Mouse (Mus musculus): ENCODE measurements around the gene Olfr1396. TPM values are rescaled to one million over a fixed set of nuclear protein-coding genes. Genes with fewer than 3 reads are reported as not detected.

Gene Olfr1396
- polyA plus RNA-seq, 1 experiment, result not detected

DNA sequence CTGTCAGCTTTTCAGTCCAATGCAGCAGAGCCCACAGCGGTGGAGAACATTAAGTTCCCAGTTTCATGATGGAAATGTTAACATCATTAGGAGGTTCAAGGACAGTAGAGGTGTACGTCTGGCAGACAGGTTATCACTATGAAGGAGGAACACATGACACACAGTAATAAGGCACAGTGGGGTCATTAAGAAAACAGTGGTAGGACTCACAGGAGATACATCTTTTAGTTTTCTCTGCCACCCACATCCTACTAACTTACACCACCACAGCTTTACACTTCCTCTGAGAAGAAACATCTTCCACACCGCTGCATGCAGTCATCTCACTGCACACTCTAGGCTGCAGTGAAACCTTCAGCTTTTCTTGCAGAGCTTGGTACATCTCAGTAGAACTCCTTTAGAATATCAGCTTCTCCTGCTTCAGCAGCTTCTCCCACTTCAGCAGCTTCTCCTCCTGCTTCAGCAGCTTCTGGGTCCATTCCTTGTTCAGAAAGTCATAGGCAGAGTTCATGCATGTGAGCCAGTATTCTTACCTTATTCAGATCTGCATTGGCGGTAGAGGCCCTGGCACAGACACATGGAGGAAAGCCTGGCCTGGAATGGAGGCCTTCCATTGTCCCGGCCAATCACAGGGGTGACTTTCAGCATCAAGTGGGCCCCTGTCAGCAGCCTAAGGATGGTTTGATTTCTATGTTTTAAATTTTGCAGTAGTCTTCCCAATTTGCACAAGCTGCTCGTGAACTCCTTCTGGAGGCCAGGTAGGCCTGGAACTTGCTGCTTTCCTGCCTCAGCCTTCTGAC is 20.6 kb downstream of the Olfr1396 start:
- H3K27me3 ChIP-seq (ENCODE audit: control insufficient read depth, insufficient read depth, insufficient read length), result no peaks in the 10 kb centered on the region
- no peak overlapping the region for H3K4me3 ChIP-seq (ENCODE audit: insufficient read depth, poor library complexity, severe bottlenecking)
- no peak overlapping the region for H3ac ChIP-seq (ENCODE audit: control insufficient read depth, insufficient read length, low read depth)
- H3K79me3 ChIP-seq (ENCODE audit: low read depth), result no peaks in the 10 kb centered on the region
- no peaks in the 10 kb centered on the region for H3K79me2 ChIP-seq (ENCODE audit: control insufficient read depth, insufficient read depth)
- no peaks in the 10 kb centered on the region for H3K36me3 ChIP-seq (ENCODE audit: control insufficient read depth, insufficient read depth)
- TF ChIP-seq FOSL1 (IDR thresholded peaks at IDR 0.05; ENCODE audit: insufficient read depth, low read length, poor library complexity, severe bottlenecking) (no peak), CTCF (IDR thresholded peaks at IDR 0.05; ENCODE audit: control insufficient read depth, insufficient read depth, insufficient read length) (no peak), MAX (IDR thresholded peaks at IDR 0.05) (no peak), CEBPB (IDR thresholded peaks at IDR 0.05; ENCODE audit: low read depth) (no peak), USF1 (IDR thresholded peaks at IDR 0.05; ENCODE audit: low read depth) (no peak)

DNA sequence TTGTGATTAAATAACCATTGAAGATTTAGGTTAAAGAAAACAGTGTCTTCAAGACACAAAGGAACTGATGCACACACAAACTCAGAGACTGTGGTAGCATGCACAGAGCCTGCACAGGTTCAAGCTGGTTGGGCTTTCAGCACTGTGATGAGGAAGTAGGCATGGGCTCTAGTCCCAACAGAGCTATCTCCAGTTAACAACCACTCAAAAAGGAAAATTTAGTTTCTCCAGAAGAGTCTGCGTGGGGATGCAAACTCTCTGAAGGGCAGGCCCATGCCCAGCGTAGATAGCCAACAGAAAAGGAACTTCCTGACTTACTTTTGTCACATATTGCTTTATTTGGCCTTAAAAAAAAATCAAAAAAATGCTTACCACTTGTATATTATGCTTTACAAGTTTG is 21.9 kb downstream of the Olfr1396 start:
- Histone ChIP-seq H3K4me3 (ENCODE audit: insufficient read depth, poor library complexity, severe bottlenecking) (no peak overlapping the region), H3K79me2 (ENCODE audit: control insufficient read depth, insufficient read depth) (no peaks in the 10 kb centered on the region), H3K79me3 (ENCODE audit: low read depth) (no peaks in the 10 kb centered on the region), H3K36me3 (ENCODE audit: control insufficient read depth, insufficient read depth) (no peaks in the 10 kb centered on the region), H3K27me3 (ENCODE audit: control insufficient read depth, insufficient read depth, insufficient read length) (no peaks in the 10 kb centered on the region), H3ac (ENCODE audit: control insufficient read depth, insufficient read length, low read depth) (no peak overlapping the region)
- no peak for TF ChIP-seq MYOD1 (IDR thresholded peaks at IDR 0.05; ENCODE audit: control insufficient read depth, insufficient read length, low read depth)
- no peak for TF ChIP-seq FOSL1 (IDR thresholded peaks at IDR 0.05; ENCODE audit: insufficient read depth, low read length, poor library complexity, severe bottlenecking)
- no peak for TF ChIP-seq CTCF (IDR thresholded peaks at IDR 0.05; ENCODE audit: control insufficient read depth, insufficient read depth, insufficient read length)
- TF ChIP-seq CEBPB (IDR thresholded peaks at IDR 0.05; ENCODE audit: low read depth), result no peak
- TF ChIP-seq MYOG (IDR thresholded peaks at IDR 0.05; ENCODE audit: control insufficient read depth, extremely low read depth, insufficient read length), result no peak
- no peak for TF ChIP-seq USF1 (IDR thresholded peaks at IDR 0.05; ENCODE audit: low read depth)
- TF ChIP-seq MAX (IDR thresholded peaks at IDR 0.05), result no peak

GRCm38 (mm10) chr11:49092053-49092586 is 22.6 kb downstream of the Olfr1396 start:
- no peaks in the 10 kb centered on the region for H3K79me3 ChIP-seq (ENCODE audit: low read depth)
- H3K36me3 ChIP-seq (ENCODE audit: control insufficient read depth, insufficient read depth), result no peaks in the 10 kb centered on the region
- H3ac ChIP-seq (ENCODE audit: control insufficient read depth, insufficient read length, low read depth), result no peak overlapping the region
- no peaks in the 10 kb centered on the region for H3K79me2 ChIP-seq (ENCODE audit: control insufficient read depth, insufficient read depth)
- TF ChIP-seq MYOG (IDR thresholded peaks at IDR 0.05; ENCODE audit: control insufficient read depth, extremely low read depth, insufficient read length) (no peak), CEBPB (IDR thresholded peaks at IDR 0.05; ENCODE audit: low read depth) (no peak), MAX (IDR thresholded peaks at IDR 0.05) (no peak), CTCF (IDR thresholded peaks at IDR 0.05; ENCODE audit: control insufficient read depth, insufficient read depth, insufficient read length) (no peak), FOSL1 (IDR thresholded peaks at IDR 0.05; ENCODE audit: insufficient read depth, low read length, poor library complexity, severe bottlenecking) (no peak), MYOD1 (IDR thresholded peaks at IDR 0.05; ENCODE audit: control insufficient read depth, insufficient read length, low read depth) (no peak), USF1 (IDR thresholded peaks at IDR 0.05; ENCODE audit: low read depth) (no peak)
- no peak overlapping the region for H3K4me3 ChIP-seq (ENCODE audit: insufficient read depth, poor library complexity, severe bottlenecking)
- H3K27me3 ChIP-seq (ENCODE audit: control insufficient read depth, insufficient read depth, insufficient read length), result no peaks in the 10 kb centered on the region

GRCm38 (mm10) chr11:49091171-49091570 is 23.5 kb downstream of the Olfr1396 start:
- Histone ChIP-seq H3K4me3 (ENCODE audit: insufficient read depth, poor library complexity, severe bottlenecking) (no peak overlapping the region), H3K79me2 (ENCODE audit: control insufficient read depth, insufficient read depth) (no peaks in the 10 kb centered on the region), H3K36me3 (ENCODE audit: control insufficient read depth, insufficient read depth) (no peaks in the 10 kb centered on the region), H3ac (ENCODE audit: control insufficient read depth, insufficient read length, low read depth) (no peak overlapping the region), H3K27me3 (ENCODE audit: control insufficient read depth, insufficient read depth, insufficient read length) (no peaks in the 10 kb centered on the region), H3K79me3 (ENCODE audit: low read depth) (no peaks in the 10 kb centered on the region)
- TF ChIP-seq FOSL1 (IDR thresholded peaks at IDR 0.05; ENCODE audit: insufficient read depth, low read length, poor library complexity, severe bottlenecking) (no peak), MAX (IDR thresholded peaks at IDR 0.05) (no peak), MYOG (IDR thresholded peaks at IDR 0.05; ENCODE audit: control insufficient read depth, extremely low read depth, insufficient read length) (no peak), MYOD1 (IDR thresholded peaks at IDR 0.05; ENCODE audit: control insufficient read depth, insufficient read length, low read depth) (no peak), USF1 (IDR thresholded peaks at IDR 0.05; ENCODE audit: low read depth) (no peak), CTCF (IDR thresholded peaks at IDR 0.05; ENCODE audit: control insufficient read depth, insufficient read depth, insufficient read length) (no peak), CEBPB (IDR thresholded peaks at IDR 0.05; ENCODE audit: low read depth) (no peak)

DNA sequence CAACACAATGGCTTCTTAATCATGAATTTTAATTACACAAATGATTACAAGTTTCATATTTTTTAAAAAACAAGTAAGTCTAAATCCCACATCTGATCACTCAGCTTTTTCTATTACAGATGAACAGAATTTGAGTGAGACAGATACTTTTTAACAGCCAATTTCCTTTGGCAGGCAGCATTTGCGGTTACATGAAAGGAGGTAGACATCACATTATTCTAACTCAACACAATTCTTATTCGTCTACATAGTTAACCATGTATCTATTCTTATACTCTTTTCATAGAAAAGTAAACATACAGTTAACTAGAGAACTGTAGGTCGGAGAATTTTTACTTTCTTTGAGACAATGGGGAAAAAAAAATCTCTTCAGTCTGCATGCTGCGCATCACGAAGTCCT is 24.1 kb downstream of the Olfr1396 start:
- Histone ChIP-seq H3K79me2 (ENCODE audit: control insufficient read depth, insufficient read depth) (no peaks in the 10 kb centered on the region), H3K79me3 (ENCODE audit: low read depth) (no peaks in the 10 kb centered on the region), H3K36me3 (ENCODE audit: control insufficient read depth, insufficient read depth) (no peaks in the 10 kb centered on the region), H3K27me3 (ENCODE audit: control insufficient read depth, insufficient read depth, insufficient read length) (no peaks in the 10 kb centered on the region), H3ac (ENCODE audit: control insufficient read depth, insufficient read length, low read depth) (no peak overlapping the region), H3K4me3 (ENCODE audit: insufficient read depth, poor library complexity, severe bottlenecking) (no peak overlapping the region)
- TF ChIP-seq MAX (IDR thresholded peaks at IDR 0.05), result no peak
- no peak for TF ChIP-seq USF1 (IDR thresholded peaks at IDR 0.05; ENCODE audit: low read depth)
- TF ChIP-seq FOSL1 (IDR thresholded peaks at IDR 0.05; ENCODE audit: insufficient read depth, low read length, poor library complexity, severe bottlenecking), result no peak
- TF ChIP-seq MYOG (IDR thresholded peaks at IDR 0.05; ENCODE audit: control insufficient read depth, extremely low read depth, insufficient read length), result no peak
- no peak for TF ChIP-seq CEBPB (IDR thresholded peaks at IDR 0.05; ENCODE audit: low read depth)
